Mouse (Mus musculus) lung, embryonic 14.5 days (tissue): ENCODE data around the gene Mael. TPM values are rescaled to one million over a fixed set of nuclear protein-coding genes. Genes with fewer than 3 reads are reported as not detected.

ENCODE experiments used
- ATAC-seq: fragments of 200-750 bp; cut with Nextera tagmentation; 2 replicates; pipeline ENCODE4 v1.8.0; 2017; ENCODE audit warnings: mild to moderate bottlenecking, moderate TSS enrichment, moderate library complexity; ENCODE audit not compliant: insufficient read depth
- DNase-seq: peaks from one replicate; pipeline ENCODE4 v3.0.0-alpha.2; 2015
- H3K27ac ChIP-seq: fragments of 300-500 bp; sonication (generic); 2 replicates; pipeline ENCODE4 v1.5.1; 2014; ENCODE audit warnings: low read depth, mild to moderate bottlenecking, moderate library complexity
- H3K27me3 ChIP-seq: fragments of 300-500 bp; sonication (generic); 2 replicates; pipeline ENCODE4 v1.6.1; 2014; ENCODE audit warnings: low read length, control low read depth; ENCODE audit not compliant: insufficient read depth
- H3K36me3 ChIP-seq: fragments of 300-500 bp; sonication (generic); 2 replicates; pipeline ENCODE4 v1.6.1; 2014; ENCODE audit warnings: control low read depth; ENCODE audit not compliant: insufficient read depth
- H3K4me1 ChIP-seq: fragments of 300-500 bp; sonication (generic); 2 replicates; pipeline ENCODE4 v1.6.1; 2014; ENCODE audit warnings: antibody characterized with exemption, control low read depth; ENCODE audit not compliant: insufficient read depth
- H3K4me2 ChIP-seq: fragments of 300-500 bp; sonication (generic); 2 replicates; pipeline ENCODE4 v1.6.1; 2014; ENCODE audit warnings: mild to moderate bottlenecking
- H3K4me3 ChIP-seq: fragments of 300-500 bp; sonication (generic); 2 replicates; pipeline ENCODE4 v1.5.1; 2014; ENCODE audit warnings: low read depth, low read length
- H3K9ac ChIP-seq: fragments of 300-500 bp; sonication (generic); 2 replicates; pipeline ENCODE4 v1.6.1; 2014
- H3K9me3 ChIP-seq: fragments of 300-500 bp; sonication (generic); 2 replicates; pipeline ENCODE4 v1.6.1; 2016; ENCODE audit warnings: low read depth, low read length, control low read depth
- CTCF ChIP-seq: IDR thresholded peaks from 2 replicates; pipeline ENCODE4 v1.5.1; 2016; ENCODE audit warnings: antibody characterized with exemption, low read depth
- WGBS: fragments of 180-500 bp; shearing (Covaris S2); extraction: QIAGEN DNeasy Blood & Tissue Kit; methylation state at CpG from one replicate; pipeline ENCODE4 v1.1.7; 2014; 5-methylcytosine and 5-hydroxymethylcytosine counted together
- polyA plus RNA-seq: library from polyadenylated mRNA; unstranded; fragments of >200 nt; fragmentation: Nextera tagmentation; extraction: Ambion mirVana; gene quantifications from 2 replicates; pipeline ENCODE4 v1.2.1, GENCODE M21; 2014

The Mael gene
- polyA plus RNA-seq, 1 experiment from 2014 or later = not detected

DNA sequence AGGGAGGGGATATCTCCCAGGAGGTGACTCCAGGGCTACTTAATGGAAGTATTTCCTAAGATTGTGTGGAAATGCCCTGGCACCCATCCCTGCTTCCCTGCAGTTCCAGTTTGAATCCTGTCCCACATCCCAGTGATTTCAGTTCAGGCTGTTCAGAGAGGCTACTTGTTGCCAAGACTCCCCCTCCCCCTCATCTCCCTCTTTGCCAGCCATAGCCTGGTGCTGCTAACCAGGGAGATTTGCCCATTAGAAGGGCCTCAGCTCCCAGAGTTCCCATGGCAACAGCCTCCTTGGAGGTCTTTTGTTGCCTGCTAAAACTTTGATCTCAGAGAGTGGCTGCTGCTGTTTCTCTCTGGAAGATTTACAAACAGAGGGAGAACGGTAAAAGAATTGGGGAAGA is 42.0 kb upstream of the Mael start:
- 14% methylated on average over 1 of the region's 1 CpGs for WGBS
- H3K36me3 ChIP-seq = no peaks in the 10 kb centered on the region
- peak; percentile 41; the same call in 1 of the 2 replicates for ATAC-seq
- DNase-seq = peak; percentile 43
- no peaks in the 10 kb centered on the region for H3K9me3 ChIP-seq
- no peak overlapping the region for H3K4me2 ChIP-seq
- H3K27ac ChIP-seq = no peak overlapping the region
- H3K9ac ChIP-seq = no peak overlapping the region
- H3K4me3 ChIP-seq = no peak overlapping the region
- H3K27me3 ChIP-seq = no peaks in the 10 kb centered on the region
- peaks cover 8% of the 10 kb centered on the region for H3K4me1 ChIP-seq
- no peak for TF ChIP-seq CTCF

- 42% methylated on average over 9 of the region's 9 CpGs for WGBS
- no peak for DNase-seq
Measured at GRCm38 (mm10) chr1:166279580-166280206, 41.1 kb upstream of the Mael start.

GRCm38 (mm10) chr1:166278786-166279185 is 40.2 kb upstream of the Mael start:
- DNase-seq (no peak), ATAC-seq (no peak)
- Histone ChIP-seq H3K4me2 (no peak overlapping the region), H3K4me1 (peaks cover 8% of the 10 kb centered on the region), H3K27ac (no peak overlapping the region), H3K9me3 (no peaks in the 10 kb centered on the region), H3K4me3 (no peak overlapping the region), H3K27me3 (no peaks in the 10 kb centered on the region), H3K9ac (no peak overlapping the region), H3K36me3 (no peaks in the 10 kb centered on the region)
- 39% methylated on average over 2 of the region's 2 CpGs for WGBS
- no peak for TF ChIP-seq CTCF

More at GRCm38 (mm10) chr1:166279580-166280206, 41.1 kb upstream of the Mael start:
- TF ChIP-seq CTCF = no peak
- Histone ChIP-seq H3K9ac (no peak overlapping the region), H3K27ac (peak overlapping the region; percentile 42; the same call in 1 of the 2 replicates), H3K9me3 (no peaks in the 10 kb centered on the region), H3K36me3 (no peaks in the 10 kb centered on the region), H3K4me1 (peaks cover 8% of the 10 kb centered on the region), H3K27me3 (no peaks in the 10 kb centered on the region), H3K4me3 (no peak overlapping the region), H3K4me2 (no peak overlapping the region)
- no peak for ATAC-seq

DNA sequence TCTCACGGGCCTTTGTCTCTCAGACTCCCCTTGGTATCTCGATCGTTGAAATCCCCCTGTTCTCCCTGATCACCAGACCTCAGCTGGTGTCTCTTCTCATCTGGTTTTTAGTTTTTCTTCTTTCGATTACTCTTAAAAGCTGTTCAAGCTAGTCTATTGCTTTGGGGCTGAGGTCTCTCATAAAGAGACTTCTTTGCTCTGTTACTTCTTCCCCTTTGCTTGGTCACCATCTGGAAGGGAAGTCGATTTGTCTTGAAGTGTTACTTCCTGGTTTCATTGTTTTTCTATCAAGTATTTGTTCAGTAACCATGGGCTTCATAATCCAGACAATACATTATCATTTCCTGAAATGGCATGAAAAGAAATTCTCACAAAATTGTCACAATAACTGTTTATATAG is 29.7 kb upstream of the Mael start:
- WGBS = 86% methylated on average over 5 of the region's 5 CpGs
- H3K9me3 ChIP-seq = no peaks in the 10 kb centered on the region
- H3K36me3 ChIP-seq = no peaks in the 10 kb centered on the region
- H3K4me3 ChIP-seq = no peak overlapping the region
- no peak overlapping the region for H3K9ac ChIP-seq
- no peak overlapping the region for H3K27ac ChIP-seq
- TF ChIP-seq CTCF = no peak
- no peak overlapping the region for H3K4me2 ChIP-seq
- DNase-seq (no peak), ATAC-seq (no peak)
- no peaks in the 10 kb centered on the region for H3K4me1 ChIP-seq
- no peaks in the 10 kb centered on the region for H3K27me3 ChIP-seq

DNA sequence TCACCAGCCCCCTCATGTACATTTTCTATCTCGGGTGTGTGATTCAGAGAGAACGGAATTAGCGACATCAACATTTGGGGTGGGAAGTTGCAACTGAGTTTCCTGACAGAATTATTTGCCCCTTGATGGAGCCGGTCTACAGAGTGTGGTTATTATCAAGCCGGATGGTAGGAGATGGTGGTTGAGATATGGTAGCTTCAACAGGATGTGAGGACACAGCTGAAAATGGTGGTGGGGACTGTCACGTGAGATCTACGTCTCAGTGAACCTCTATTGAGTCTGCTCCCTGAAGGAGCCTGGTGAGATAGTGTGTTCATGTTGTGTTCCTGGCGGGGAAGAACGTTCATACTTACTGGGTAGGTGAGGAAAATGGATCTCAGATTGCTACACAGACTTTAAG is 28.4 kb upstream of the Mael start:
- ATAC-seq = no peak
- WGBS = 92% methylated on average over 9 of the region's 9 CpGs

DNA sequence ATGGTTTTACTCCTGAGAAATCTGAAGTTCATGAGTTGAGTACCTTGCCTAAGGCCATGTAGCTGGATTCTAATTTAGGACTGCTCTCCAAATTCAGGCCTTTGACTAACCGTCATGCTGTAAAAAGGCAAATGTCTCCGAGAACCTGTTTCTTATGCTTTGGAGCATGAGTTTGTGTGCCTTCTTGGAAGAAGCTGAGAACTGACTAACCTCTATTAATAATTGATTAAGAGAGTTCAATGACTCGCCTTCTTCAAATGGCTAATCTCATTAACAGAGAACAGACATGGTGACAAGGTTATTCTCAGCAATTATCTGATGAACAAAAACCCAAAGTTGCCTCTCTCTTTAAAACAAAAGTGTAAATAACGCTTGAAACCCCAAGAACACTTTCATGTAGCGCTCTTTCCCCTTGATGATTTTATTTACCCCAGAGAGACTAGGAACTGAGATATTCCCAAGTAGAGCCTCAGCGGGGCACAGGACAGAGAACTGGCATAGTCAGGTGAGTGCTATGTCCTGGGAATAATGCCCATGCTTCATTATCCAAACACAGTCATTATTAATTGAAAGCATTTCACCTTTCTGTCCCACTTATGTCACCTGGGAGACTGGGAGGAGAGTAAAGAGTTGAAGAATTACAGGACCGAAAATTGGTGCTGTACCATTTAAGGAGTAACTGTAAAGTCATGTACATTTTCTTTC is 27.6 kb upstream of the Mael start:
- Histone ChIP-seq H3K9me3 (no peaks in the 10 kb centered on the region), H3K27ac (no peak overlapping the region), H3K4me2 (no peak overlapping the region), H3K36me3 (no peaks in the 10 kb centered on the region), H3K9ac (no peak overlapping the region), H3K4me1 (no peaks in the 10 kb centered on the region), H3K27me3 (no peaks in the 10 kb centered on the region), H3K4me3 (no peak overlapping the region)
- WGBS = 79% methylated on average over 7 of the region's 7 CpGs
- no peak for TF ChIP-seq CTCF
- DNase-seq (no peak), ATAC-seq (no peak)

More for the DNA sequence above, 28.4 kb upstream of the Mael start:
- H3K9ac ChIP-seq = no peak overlapping the region
- TF ChIP-seq CTCF = no peak
- no peak overlapping the region for H3K27ac ChIP-seq
- no peak overlapping the region for H3K4me2 ChIP-seq
- no peaks in the 10 kb centered on the region for H3K36me3 ChIP-seq
- H3K4me1 ChIP-seq = no peaks in the 10 kb centered on the region
- no peak for DNase-seq
- H3K9me3 ChIP-seq = no peaks in the 10 kb centered on the region
- no peaks in the 10 kb centered on the region for H3K27me3 ChIP-seq
- H3K4me3 ChIP-seq = no peak overlapping the region

GRCm38 (mm10) chr1:166259526-166259925 is 21.0 kb upstream of the Mael start:
- DNase-seq (no peak), ATAC-seq (no peak)
- H3K4me2 ChIP-seq = no peak overlapping the region
- no peak overlapping the region for H3K27ac ChIP-seq
- no peaks in the 10 kb centered on the region for H3K9me3 ChIP-seq
- 65% methylated on average over 6 of the region's 6 CpGs for WGBS
- TF ChIP-seq CTCF = no peak
- no peaks in the 10 kb centered on the region for H3K36me3 ChIP-seq
- peaks cover 27% of the 10 kb centered on the region for H3K27me3 ChIP-seq
- no peak overlapping the region for H3K4me3 ChIP-seq
- no peak overlapping the region for H3K9ac ChIP-seq
- H3K4me1 ChIP-seq = no peaks in the 10 kb centered on the region
